Mouse (Mus musculus): Measurements from ENCODE around the gene Sptbn4. TPM values are rescaled to one million over a fixed set of nuclear protein-coding genes. Genes with fewer than 3 reads are reported as not detected.
A peak's percentile ranks its signal among the peaks of the same experiment; 100 is the strongest.

Sptbn4 gene
- polyA plus RNA-seq, 1 experiment = 0.25 TPM

DNA sequence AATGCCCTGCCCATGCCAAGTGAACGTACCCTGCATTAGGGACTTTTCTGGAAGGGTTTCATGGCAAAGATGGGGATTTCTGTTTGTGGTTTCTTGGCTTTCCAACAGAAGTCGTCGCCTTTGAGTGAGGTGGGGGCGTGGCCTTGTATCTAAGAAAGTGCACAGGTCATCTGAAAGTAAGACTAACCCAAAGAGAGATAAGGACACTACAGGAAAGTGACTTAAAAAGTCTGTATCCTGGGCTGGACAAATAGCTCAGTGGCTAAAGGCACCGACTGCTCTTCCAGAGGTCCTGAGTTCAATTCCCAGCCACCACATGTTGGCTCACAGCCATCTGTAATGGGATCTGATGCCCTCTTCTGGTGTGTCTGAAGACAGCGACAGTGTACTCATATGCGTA is 31.1 kb upstream of the Sptbn4 start:
- Histone ChIP-seq H3K27me3 (ENCODE audit: control insufficient read depth, insufficient read depth, insufficient read length) (no peaks in the 10 kb centered on the region), H3K36me3 (ENCODE audit: control insufficient read depth, insufficient read depth) (peaks cover 17% of the 10 kb centered on the region), H3ac (ENCODE audit: control insufficient read depth, insufficient read length, low read depth) (no peak overlapping the region), H3K79me2 (ENCODE audit: control insufficient read depth, insufficient read depth) (peaks cover 24% of the 10 kb centered on the region), H3K4me3 (ENCODE audit: insufficient read depth, poor library complexity, severe bottlenecking) (no peak overlapping the region), H3K79me3 (ENCODE audit: low read depth) (peaks cover 13% of the 10 kb centered on the region)
- TF ChIP-seq MYOG (IDR thresholded peaks at IDR 0.05; ENCODE audit: control insufficient read depth, extremely low read depth, insufficient read length) (no peak), CTCF (IDR thresholded peaks at IDR 0.05; ENCODE audit: control insufficient read depth, insufficient read depth, insufficient read length) (no peak), CEBPB (IDR thresholded peaks at IDR 0.05; ENCODE audit: low read depth) (no peak)

DNA sequence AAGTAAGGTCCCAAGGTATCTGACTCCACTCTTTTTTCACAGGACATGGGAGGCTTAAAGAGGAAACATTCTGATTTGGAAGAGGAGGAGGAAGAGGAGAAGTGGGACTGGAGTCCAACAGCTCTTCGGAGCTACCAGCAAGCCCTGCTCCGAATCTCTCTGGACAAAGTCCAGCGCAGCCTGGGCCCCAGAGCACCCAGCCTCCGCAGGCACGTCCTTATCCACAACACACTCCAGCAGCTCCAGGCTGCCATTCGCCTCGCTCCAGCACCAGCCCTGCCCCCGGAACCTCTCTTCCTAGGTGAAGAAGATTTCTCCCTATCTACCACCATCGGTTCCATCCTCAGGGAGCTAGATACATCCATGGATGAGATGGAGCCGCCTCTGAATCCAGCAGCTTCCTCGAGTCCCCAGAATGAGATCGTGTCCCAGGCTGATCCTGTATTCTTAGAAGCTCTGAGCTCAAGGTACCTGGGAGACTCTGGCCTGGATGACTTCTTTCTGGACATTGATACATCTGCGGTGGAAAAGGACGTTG is 28.7 kb upstream of the Sptbn4 start:
- no peak for TF ChIP-seq MYOG (IDR thresholded peaks at IDR 0.05; ENCODE audit: control insufficient read depth, extremely low read depth, insufficient read length)
- TF ChIP-seq CTCF (IDR thresholded peaks at IDR 0.05; ENCODE audit: control insufficient read depth, insufficient read depth, insufficient read length) = no peak
- no peak for TF ChIP-seq CEBPB (IDR thresholded peaks at IDR 0.05; ENCODE audit: low read depth)
- TF ChIP-seq USF1 (IDR thresholded peaks at IDR 0.05; ENCODE audit: low read depth) = no peak
- no peak for TF ChIP-seq MYOD1 (IDR thresholded peaks at IDR 0.05; ENCODE audit: control insufficient read depth, insufficient read length, low read depth)
- no peak for TF ChIP-seq FOSL1 (IDR thresholded peaks at IDR 0.05; ENCODE audit: insufficient read depth, low read length, poor library complexity, severe bottlenecking)
- no peak for TF ChIP-seq MAX (IDR thresholded peaks at IDR 0.05)
- H3K79me2 ChIP-seq (ENCODE audit: control insufficient read depth, insufficient read depth) = peaks cover 24% of the 10 kb centered on the region
- H3K27me3 ChIP-seq (ENCODE audit: control insufficient read depth, insufficient read depth, insufficient read length) = no peaks in the 10 kb centered on the region
- no peak overlapping the region for H3ac ChIP-seq (ENCODE audit: control insufficient read depth, insufficient read length, low read depth)
- H3K36me3 ChIP-seq (ENCODE audit: control insufficient read depth, insufficient read depth) = peaks cover 17% of the 10 kb centered on the region
- H3K4me3 ChIP-seq (ENCODE audit: insufficient read depth, poor library complexity, severe bottlenecking) = no peak overlapping the region
- H3K79me3 ChIP-seq (ENCODE audit: low read depth) = peaks cover 13% of the 10 kb centered on the region

DNA sequence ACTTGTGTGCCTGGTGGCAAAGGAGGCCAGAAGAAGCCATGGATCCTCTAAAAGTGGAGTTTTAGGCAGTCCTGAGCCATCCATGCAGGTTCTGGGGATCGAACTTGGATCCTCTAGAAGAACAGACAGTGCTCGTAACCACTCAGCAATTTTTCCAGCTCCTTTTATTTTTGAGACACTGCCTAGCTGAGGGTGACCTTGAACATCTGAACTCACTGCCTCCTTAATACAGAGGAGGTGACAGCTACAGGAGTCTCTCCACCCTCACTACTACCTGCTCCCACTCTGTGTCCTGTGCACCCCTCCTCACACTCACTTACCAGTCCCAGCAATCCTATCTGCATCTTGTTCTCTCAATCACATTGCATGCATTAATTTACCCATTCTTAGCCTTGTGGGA is 28.1 kb upstream of the Sptbn4 start:
- Histone ChIP-seq H3K4me3 (ENCODE audit: insufficient read depth, poor library complexity, severe bottlenecking) (no peak overlapping the region), H3K79me3 (ENCODE audit: low read depth) (peaks cover 13% of the 10 kb centered on the region), H3K36me3 (ENCODE audit: control insufficient read depth, insufficient read depth) (peaks cover 17% of the 10 kb centered on the region), H3K27me3 (ENCODE audit: control insufficient read depth, insufficient read depth, insufficient read length) (no peaks in the 10 kb centered on the region), H3K79me2 (ENCODE audit: control insufficient read depth, insufficient read depth) (peaks cover 24% of the 10 kb centered on the region), H3ac (ENCODE audit: control insufficient read depth, insufficient read length, low read depth) (no peak overlapping the region)
- no peak for TF ChIP-seq CEBPB (IDR thresholded peaks at IDR 0.05; ENCODE audit: low read depth)
- TF ChIP-seq MAX (IDR thresholded peaks at IDR 0.05) = no peak
- no peak for TF ChIP-seq FOSL1 (IDR thresholded peaks at IDR 0.05; ENCODE audit: insufficient read depth, low read length, poor library complexity, severe bottlenecking)
- TF ChIP-seq MYOG (IDR thresholded peaks at IDR 0.05; ENCODE audit: control insufficient read depth, extremely low read depth, insufficient read length) = no peak
- no peak for TF ChIP-seq MYOD1 (IDR thresholded peaks at IDR 0.05; ENCODE audit: control insufficient read depth, insufficient read length, low read depth)
- no peak for TF ChIP-seq CTCF (IDR thresholded peaks at IDR 0.05; ENCODE audit: control insufficient read depth, insufficient read depth, insufficient read length)
- TF ChIP-seq USF1 (IDR thresholded peaks at IDR 0.05; ENCODE audit: low read depth) = no peak

DNA sequence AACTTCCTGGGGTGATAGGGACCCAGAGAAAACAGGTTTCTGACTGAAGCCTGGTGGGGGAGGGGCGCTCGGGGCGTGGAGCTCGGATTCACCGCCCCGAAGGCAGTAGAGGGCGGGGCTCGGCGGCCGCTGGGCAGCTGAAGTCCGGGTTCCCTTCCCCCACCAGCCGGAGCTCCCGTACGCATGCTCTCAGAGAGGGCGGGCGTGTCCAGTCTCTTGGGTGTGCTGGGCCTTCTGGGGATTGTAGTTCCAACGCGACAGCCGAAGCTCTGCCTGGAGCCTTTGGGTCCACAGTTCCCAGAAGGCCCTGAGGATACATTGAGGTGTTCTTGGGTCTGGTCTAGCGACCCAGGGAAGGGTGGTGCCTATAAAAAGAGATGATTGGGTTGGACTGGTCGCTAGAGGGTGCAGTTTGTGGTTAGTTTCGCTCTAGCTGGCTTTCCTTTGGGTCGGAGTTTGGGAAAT is 27.0 kb upstream of the Sptbn4 start:
- Histone ChIP-seq H3K27me3 (ENCODE audit: control insufficient read depth, insufficient read depth, insufficient read length) (no peaks in the 10 kb centered on the region), H3K4me3 (ENCODE audit: insufficient read depth, poor library complexity, severe bottlenecking) (peak overlapping the region; percentile 52), H3K79me2 (ENCODE audit: control insufficient read depth, insufficient read depth) (peaks cover 24% of the 10 kb centered on the region), H3ac (ENCODE audit: control insufficient read depth, insufficient read length, low read depth) (peak overlapping the region; percentile 82), H3K79me3 (ENCODE audit: low read depth) (peaks cover 13% of the 10 kb centered on the region), H3K36me3 (ENCODE audit: control insufficient read depth, insufficient read depth) (peaks cover 17% of the 10 kb centered on the region)
- TF ChIP-seq CTCF (IDR thresholded peaks at IDR 0.05; ENCODE audit: control insufficient read depth, insufficient read depth, insufficient read length) (peak; percentile 22), MYOD1 (IDR thresholded peaks at IDR 0.05; ENCODE audit: control insufficient read depth, insufficient read length, low read depth) (no peak), CEBPB (IDR thresholded peaks at IDR 0.05; ENCODE audit: low read depth) (no peak), MAX (IDR thresholded peaks at IDR 0.05) (no peak), FOSL1 (IDR thresholded peaks at IDR 0.05; ENCODE audit: insufficient read depth, low read length, poor library complexity, severe bottlenecking) (no peak), USF1 (IDR thresholded peaks at IDR 0.05; ENCODE audit: low read depth) (no peak)

DNA sequence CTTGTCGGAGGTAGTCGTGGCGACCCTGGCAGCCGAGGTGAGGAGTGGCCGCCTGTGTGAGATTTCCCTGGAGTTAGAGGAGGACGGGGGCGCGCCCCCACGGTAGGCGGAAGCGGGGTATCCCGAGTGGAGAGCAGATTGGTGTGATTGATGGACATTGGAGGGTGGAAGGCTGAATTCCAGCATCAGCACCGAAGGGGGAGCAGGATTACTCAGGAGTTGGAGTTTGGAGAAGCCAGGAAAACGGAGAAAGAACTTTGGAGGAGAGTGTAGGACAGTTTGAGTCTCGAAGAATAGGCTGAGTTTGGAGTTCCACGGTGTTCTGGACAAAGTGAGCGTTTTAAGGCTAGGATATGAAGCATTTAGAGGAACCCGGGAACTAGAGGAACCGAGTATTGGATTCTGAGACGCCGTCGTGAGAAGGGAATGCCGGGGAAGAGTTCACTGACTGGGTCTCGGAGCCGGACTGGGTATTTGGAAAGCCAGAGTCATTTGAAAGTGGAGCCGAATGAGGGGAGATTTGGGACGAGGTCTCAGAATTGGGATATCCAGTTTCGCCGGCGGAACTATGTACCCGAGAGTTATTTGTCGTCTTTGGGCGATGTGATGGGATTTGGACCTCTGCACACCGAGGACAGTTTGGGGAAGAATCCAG is 26.5 kb upstream of the Sptbn4 start:
- peaks cover 17% of the 10 kb centered on the region for H3K36me3 ChIP-seq (ENCODE audit: control insufficient read depth, insufficient read depth)
- H3K4me3 ChIP-seq (ENCODE audit: insufficient read depth, poor library complexity, severe bottlenecking) = peak overlapping the region; percentile 52
- H3ac ChIP-seq (ENCODE audit: control insufficient read depth, insufficient read length, low read depth) = peak overlapping the region; percentile 82
- no peaks in the 10 kb centered on the region for H3K27me3 ChIP-seq (ENCODE audit: control insufficient read depth, insufficient read depth, insufficient read length)
- H3K79me3 ChIP-seq (ENCODE audit: low read depth) = peaks cover 13% of the 10 kb centered on the region
- H3K79me2 ChIP-seq (ENCODE audit: control insufficient read depth, insufficient read depth) = peaks cover 24% of the 10 kb centered on the region
- TF ChIP-seq USF1 (IDR thresholded peaks at IDR 0.05; ENCODE audit: low read depth) = no peak
- no peak for TF ChIP-seq CEBPB (IDR thresholded peaks at IDR 0.05; ENCODE audit: low read depth)
- no peak for TF ChIP-seq MYOD1 (IDR thresholded peaks at IDR 0.05; ENCODE audit: control insufficient read depth, insufficient read length, low read depth)
- no peak for TF ChIP-seq MAX (IDR thresholded peaks at IDR 0.05)
- TF ChIP-seq FOSL1 (IDR thresholded peaks at IDR 0.05; ENCODE audit: insufficient read depth, low read length, poor library complexity, severe bottlenecking) = no peak
- TF ChIP-seq MYOG (IDR thresholded peaks at IDR 0.05; ENCODE audit: control insufficient read depth, extremely low read depth, insufficient read length) = no peak
- no peak for TF ChIP-seq CTCF (IDR thresholded peaks at IDR 0.05; ENCODE audit: control insufficient read depth, insufficient read depth, insufficient read length)

Measured in C2C12 (cell line).